Mouse (Mus musculus) cerebellum, adult 11 months (tissue): Measurements from ENCODE around the gene Gm44596.
A peak's percentile ranks its signal among the peaks of the same experiment; 100 is the strongest.

Source experiments
- DNase-seq: peaks from one replicate; pipeline ENCODE4 v3.0.0; 2022

Gm44596 gene

GRCm38 (mm10) chr6:128381254-128381653 lies 6.0 kb downstream of the Gm44596 start:
- no peak for DNase-seq

DNA sequence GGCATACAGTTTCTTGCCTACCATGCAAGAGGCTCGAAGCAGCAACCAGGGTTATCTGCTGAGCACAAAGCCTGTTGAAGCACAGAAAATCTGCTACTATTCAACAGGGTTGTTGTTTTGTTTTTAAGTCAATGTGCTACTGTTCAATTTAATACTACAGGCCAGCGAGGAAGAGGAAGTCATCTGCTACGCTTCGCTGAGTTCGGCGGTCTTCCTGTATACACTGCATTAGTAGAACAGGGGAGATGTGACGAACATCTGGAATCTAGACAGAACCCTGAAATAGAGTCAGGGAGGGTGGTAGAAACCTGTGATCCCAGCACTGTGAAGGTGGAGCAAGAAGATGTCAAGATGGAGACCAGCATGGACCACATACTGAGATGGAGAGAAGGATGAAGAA lies 8.4 kb downstream of the Gm44596 start:
- no peak for DNase-seq

DNA sequence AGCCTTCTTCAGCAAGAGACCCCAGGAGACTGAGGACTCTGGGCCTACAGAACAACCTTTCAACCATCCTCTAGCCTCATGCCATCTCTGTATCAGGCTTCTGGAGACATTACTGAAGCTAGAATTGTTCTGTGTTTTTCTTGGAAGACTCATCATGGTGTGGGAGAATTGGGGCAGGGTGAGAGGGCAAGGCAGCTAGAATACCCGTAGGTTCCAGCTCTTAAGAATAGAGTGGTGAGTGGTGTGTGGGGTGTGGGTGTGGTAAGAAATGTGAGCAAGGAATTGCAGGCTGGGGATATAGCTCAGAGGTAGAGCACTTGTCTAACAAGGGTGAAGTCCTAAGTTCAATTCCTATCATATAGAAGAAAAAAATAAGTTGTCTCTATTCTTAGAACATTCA lies 9.7 kb downstream of the Gm44596 start:
- DNase-seq = no peak

DNA sequence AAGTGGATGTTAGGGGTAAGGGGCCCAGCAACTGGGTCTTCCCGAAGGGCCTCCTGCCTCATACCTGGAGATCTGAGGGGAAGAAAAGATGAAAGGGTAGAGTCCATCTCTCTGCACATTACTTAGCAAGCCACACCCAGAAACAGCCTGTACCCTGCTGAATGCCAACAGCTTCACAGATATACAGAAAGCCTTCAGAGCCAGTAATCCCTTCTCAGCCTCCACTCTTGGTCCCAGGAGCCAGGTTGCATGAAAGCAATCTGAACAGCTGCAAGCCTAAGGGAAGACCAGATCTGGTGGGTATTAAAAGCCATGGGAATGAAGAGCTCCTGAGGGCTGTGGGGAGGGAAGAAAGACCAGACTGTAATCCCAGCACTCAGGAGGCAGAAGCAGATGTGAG lies 13.9 kb downstream of the Gm44596 start:
- no peak for DNase-seq

DNA sequence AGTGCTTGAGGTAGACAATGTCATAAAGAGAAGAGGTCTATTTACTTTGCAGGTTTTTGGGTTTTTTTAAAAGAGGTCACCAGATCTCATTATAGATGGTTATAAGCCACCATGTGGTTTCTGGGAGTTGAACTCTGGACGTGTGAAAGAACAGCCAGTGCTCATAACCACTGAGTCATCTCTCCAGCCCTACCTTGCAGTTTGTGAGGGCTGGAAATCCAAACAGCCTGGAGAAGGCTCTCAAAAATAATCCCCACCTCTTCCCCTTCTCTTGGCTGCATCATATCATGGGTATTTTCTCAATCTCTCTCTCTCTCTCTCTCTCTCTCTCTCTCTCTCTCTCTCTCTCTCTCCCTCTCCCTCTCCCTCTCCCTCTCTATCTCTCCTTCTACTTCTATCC lies 15.4 kb downstream of the Gm44596 start:
- no peak for DNase-seq

DNA sequence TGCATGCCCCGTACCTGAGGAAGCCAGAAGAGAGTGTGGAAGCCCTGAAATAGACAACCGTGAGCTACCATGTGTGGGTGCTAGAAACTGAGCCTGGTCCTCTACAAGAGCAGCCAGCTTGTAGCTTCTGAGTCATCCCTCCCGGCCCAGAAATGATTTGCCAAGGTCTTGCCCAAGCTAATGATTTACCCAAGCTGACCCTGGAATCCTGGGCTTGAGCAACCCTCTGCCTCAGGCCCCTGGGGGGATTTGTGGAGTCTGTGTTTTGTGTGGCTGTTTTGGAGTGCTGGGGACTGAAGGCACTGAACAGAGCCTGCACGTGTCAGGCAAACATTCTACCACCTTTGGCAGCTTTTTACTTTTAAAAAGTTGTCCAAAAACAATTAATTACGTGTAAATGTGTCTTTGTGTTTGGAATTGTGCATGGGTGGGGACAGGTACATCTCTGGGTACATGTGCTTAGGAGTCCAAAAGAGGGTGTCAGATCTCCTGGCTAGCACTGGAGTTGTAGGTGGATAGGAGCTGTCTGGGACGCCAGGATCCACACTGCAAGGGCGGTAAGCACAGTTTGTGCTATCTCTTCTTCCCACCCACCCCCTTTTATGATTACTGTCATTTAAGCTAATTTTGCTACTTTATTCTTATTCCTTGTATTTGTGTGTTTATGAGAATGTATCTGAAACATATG lies 22.4 kb downstream of the Gm44596 start:
- no peak for DNase-seq

DNA sequence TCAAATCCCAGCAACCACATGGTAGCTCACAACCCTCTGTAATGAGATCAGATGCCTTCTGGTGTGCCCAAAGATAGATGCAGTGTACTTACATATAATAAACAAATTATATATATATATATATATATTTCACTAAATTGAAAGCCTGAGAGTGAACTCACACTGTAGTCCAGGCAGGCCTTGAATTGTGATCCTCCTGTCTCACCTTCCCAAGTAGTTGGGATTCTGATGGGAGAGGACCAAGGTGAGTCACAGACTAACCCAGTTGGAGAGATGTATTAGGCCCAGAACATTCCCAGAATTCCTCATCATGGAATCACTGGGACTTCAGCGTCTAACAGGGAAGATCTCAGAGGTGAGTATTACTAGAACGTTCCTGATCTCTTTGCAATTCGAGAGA lies 23.7 kb downstream of the Gm44596 start, which contains the start of gene Nrip2:
Nrip2 (plus strand) TSS at position 301 of the 400 bp plus-strand sequence.
- no peak for DNase-seq

DNA sequence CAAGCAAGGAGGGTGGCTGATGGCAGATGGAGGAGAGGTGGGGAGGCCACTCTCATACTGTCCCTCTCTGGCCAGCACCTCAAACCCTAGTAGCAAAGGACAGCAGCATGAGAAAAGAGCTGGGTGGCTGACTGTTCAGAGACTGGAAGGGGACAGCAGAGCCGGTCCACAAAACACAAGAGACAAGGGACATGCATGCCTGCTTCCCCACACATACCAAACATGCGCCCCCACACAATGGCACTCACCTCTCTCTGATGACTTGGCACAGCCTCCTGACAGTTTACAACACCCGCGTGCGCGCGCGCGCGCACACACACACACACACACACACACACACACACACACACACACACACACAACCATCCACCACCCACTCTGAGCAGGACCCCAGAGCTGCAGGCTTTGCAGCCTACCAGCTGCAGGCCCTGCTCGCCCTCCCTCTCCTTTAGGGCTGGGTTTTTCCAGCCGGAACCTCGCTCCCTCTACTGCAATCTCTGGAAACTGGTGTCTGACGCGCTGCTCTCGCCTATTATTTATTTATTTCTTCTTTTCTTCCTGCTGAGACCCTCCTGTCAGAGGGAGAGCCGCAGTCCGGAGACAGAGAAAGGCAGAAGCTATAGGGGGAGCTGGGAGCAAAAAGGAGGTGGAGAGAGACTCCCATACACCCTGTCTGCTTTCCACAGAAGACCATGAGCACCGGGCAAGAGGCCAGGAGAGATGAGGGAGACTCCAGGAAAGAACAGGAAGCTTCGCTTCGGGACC lies 24.3 kb downstream of the Gm44596 start:
- DNase-seq = peak; percentile 69

GRCm38 (mm10) chr6:128404708-128405107 lies 29.4 kb downstream of the Gm44596 start:
- no peak for DNase-seq

GRCm38 (mm10) chr6:128408544-128409125 lies 33.3 kb downstream of the Gm44596 start:
- no peak for DNase-seq

DNA sequence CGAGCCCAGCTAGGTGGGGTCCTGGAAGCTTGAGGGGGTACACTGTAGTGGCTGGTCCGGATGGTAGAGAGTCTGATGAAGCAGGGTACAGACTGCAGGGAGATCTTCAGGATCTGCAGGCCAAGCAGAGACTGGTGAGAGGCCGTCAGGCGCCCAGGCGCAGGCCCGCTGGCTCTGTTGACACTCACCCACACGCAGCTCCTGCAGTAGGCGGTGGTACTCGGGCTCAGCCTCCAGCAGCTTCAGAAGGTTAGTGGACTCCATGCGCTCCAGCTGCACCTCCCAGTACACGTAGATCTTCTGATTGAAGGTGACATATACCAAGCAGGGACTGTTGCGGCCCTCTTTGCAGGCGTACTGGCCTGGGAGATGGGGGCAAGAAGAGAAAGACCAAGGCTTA lies 35.0 kb downstream of the Gm44596 start:
- DNase-seq = no peak

DNA sequence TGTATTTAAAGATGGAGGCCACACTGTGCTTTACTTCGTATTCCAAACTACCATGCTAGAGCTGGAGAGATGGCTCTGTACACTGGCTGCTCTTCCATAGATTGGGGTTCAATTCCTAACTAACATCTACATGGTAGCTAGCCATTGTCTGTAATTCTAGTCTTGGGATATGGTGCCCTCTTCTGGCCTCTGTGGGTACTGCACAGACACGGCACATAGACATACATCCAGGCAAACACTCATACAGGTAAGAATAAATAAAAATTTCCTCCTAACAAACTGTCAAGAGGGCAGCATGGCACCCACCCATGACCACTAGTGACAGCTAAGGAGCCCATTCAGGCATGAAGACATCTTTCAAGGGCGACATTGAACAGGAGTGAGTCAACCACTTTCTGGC lies 35.8 kb downstream of the Gm44596 start:
- peak; percentile 77 for DNase-seq

GRCm38 (mm10) chr6:128416169-128416568 lies 40.9 kb downstream of the Gm44596 start:
- no peak for DNase-seq

DNA sequence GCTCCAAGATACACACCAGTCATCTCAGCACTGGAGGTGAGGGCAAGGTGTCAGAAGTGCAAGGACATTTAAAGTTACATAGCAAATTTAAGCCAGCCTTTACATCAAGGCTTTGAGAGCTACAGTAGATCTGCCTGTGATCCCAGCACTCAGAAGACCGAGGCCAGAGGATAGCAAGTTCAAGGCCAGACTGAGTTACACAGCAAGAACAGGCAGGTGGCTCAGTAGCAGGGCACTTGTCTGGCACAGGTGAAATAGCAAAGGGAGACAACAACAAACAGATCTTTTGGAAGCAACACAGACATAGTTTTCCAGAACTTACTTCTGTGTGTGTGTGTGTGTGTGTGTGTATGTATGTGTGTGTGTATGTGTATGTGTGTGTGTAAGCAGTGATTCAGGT lies 42.8 kb downstream of the Gm44596 start:
- no peak for DNase-seq

DNA sequence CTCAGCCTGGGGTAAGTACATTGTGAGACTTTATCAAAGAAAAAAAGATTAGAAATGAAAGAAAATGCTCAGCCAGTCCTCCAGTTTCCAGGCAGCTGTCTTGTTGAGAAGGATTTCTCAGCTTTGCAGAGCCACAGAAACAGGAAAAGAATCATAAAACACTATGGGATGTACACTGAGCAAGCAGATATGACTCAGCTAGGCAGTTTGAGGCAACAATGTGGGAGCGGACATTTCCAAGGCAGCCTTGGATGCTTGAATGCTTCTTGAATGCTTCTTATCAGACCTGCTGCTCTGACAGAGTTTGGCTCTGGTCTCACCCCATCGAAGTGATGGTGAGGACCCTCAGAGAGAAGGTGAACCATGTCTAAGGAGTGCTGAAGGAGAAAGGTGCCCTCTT lies 45.7 kb downstream of the Gm44596 start:
- DNase-seq = no peak

DNA sequence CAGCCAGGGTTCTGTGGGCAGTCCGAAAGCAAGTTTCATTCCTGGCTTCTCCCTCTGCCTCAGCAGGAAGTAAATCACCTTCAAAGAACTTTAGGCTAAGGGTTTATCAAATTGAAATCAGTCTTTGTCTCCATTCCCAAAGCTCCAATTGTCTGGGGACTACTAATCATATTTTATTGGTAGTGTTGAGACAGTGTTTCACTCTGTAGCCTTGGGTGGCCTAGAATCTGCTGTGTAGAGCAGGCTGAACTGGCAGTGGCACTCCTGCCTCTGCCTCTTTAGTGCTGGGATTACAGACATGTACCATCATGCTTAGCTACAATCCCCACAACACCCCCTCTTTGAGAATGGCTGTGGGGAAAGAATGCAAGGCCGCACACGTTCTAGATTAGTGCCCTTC lies 46.2 kb downstream of the Gm44596 start:
- DNase-seq = no peak

DNA sequence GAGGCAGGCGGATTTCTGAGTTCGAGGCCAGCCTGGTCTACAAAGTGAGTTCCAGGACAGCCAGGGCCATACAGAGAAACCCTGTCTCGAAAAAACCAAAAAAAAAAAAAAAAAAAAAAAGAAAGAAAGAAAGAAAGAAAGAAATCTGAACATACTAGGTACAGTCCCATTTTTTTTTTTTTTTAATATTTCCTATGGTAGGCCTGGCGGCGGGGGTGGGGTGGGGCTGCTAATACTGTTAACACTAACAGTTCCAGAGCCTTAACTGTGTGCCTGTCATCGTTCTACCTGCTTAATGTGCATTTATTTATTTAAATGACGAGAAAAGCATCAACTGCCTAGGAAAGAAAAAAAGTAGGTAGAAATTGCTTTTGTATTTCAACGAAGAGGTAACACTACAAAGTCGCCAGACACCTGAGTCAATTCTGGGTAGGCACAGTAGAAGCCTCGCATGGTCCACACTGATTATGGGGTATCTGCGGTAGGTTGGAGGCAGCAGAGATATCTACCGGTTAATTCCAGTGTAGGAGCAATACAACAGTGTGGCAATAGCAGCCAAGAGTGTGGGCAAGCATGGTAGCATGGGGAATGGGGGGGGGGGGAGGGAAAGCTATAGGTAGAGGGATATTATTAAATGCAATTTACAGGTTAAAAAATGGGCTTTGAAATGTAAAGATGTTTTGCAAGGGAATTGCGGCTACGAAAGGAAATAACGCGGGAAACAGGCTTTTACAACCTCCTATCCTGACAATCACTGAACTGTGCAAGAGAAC lies 48.4 kb downstream of the Gm44596 start:
- DNase-seq = no peak

GRCm38 (mm10) chr6:128424269-128425019 lies 49.1 kb downstream of the Gm44596 start, which contains the start of gene Itfg2:
Itfg2 (minus strand) TSS chr6:128424931.
- peak; percentile 97 for DNase-seq

GRCm38 (mm10) chr6:128425046-128425445 lies 49.7 kb downstream of the Gm44596 start:
- DNase-seq = no peak

DNA sequence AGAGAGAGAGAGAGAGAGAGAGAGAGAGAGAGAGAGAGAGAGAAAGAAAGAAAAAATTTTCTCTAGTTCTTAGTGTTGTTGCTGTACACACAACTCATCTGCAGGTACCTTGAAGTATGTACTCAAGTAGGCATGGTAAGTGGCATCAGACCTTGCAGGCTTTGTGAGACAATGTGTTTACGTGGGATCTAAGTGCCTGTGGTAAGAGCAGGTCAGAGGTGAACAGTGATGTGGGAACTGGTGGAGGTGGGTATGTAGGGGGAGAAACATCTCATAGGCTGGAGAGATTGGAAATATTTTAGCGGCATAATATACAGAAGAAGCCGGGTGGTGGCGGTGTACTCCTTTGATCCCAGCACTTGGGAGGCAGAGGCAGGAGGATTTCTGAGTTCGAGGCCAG lies 52.3 kb downstream of the Gm44596 start:
- DNase-seq = no peak

DNA sequence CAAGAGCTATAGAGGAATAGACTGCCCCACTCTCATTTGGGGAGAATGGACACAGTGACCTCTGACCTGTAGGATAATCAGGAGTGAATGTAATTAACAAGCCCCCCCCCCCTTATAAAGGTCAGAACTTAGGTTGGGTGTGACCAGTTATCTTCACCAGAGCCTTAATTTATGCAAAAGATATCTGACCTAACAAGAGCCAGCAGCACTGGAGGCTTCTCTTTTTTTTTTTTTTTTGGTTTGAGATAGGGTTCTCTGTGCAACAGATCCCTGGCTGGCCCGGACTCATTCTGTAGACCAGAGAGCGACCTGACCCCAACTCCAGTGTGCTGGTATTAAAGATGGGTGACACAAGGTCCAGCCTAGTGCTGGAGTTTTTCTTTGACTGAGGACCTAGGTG lies 54.0 kb downstream of the Gm44596 start:
- no peak for DNase-seq

- DNase-seq = no peak
These were observed 54.5 kb downstream of the Gm44596 start for GRCm38 (mm10) chr6:128429826-128430225.
